Mouse (Mus musculus) CD4-positive, CD25-positive, alpha-beta regulatory T cell, adult 2 months (primary cell): ENCODE results near the gene Zfp92.

ENCODE experiments used
- DNase-seq: peaks from one replicate; pipeline ENCODE4 v3.0.0-alpha.2; 2012; ENCODE audit warnings: low read depth, low spot score

The Zfp92 gene

GRCm38 (mm10) chrX:73474340-73475165 lies 63.7 kb downstream of the Zfp92 start:
- DNase-seq: no peak

- DNase-seq: no peak
Measured at GRCm38 (mm10) chrX:73475658-73476256, 64.9 kb downstream of the Zfp92 start.

GRCm38 (mm10) chrX:73476621-73477020 lies 65.7 kb downstream of the Zfp92 start:
- DNase-seq: no peak

GRCm38 (mm10) chrX:73477500-73477899 lies 66.6 kb downstream of the Zfp92 start:
- no peak for DNase-seq
